Mouse (Mus musculus): Measurements from ENCODE around the gene Flrt1. TPM values are rescaled to one million over a fixed set of nuclear protein-coding genes. Genes with fewer than 3 reads are reported as not detected.

Flrt1 gene
- 10 to 100 TPM; 40.9 to 42.8 TPM for total RNA-seq (2021)
- long read RNA-seq, experiment 1, partial matches to known transcripts = 1 of 6 reads
- long read RNA-seq, experiment 1, other reads (novel, unspliced or antisense) = 5 of 6 reads
- long read RNA-seq, experiment 2, full-length matches to known transcripts = 1 of 5 reads
- long read RNA-seq, experiment 2, partial matches to known transcripts = 0 of 5 reads
- long read RNA-seq, experiment 2, other reads (novel, unspliced or antisense) = 4 of 5 reads

GRCm38 (mm10) chr19:7105544-7105943, at the start of gene Flrt1:
TSS of gene Flrt1 (minus strand) at chr19:7105729.
- no peak for DNase-seq (ENCODE audit: low spot score in 2 of 2)

DNA sequence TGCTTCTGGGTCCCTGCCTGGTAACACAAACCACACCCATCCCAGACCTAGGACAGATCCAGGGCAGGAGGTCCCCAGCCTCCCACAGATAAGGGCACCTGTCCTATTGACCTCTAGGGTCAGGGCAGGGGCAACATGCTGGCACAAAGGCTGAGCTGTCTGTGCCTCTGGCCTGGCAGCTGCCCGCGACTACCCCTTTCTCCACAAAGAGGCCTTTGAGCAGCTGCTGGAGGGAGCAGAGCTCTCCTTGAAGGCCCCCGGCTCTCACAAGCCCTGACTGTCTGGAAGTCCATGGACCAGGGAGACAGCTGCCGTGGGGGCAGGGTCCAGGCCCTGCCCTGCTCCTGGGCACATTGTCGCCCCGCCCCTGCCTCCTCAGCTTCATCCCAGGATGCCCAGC, 49.7 kb upstream of the Flrt1 start:
- no peak for DNase-seq (ENCODE audit: low spot score in 2 of 2)

DNA sequence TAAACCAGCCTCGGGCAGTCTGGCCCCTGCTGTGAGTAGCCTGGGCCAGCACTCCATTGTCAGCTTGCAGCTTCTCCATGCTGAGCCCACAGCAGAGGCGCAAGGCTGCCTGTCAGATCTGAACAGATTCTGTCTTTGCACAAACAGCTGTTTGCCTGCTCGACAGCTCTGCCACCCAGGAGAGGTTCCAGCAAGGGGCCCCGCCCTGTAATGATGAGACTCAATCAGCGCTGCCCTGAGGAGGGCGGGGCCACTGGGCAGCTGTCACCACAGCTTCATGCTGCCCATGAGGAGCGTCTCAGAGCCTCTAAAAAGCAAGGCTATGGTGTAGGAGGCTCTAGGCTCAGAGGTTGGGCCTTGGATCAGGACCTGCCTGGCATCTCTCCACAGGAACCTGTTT, 47.7 kb upstream of the Flrt1 start:
- no peak for DNase-seq (ENCODE audit: low spot score in 2 of 2)

DNA sequence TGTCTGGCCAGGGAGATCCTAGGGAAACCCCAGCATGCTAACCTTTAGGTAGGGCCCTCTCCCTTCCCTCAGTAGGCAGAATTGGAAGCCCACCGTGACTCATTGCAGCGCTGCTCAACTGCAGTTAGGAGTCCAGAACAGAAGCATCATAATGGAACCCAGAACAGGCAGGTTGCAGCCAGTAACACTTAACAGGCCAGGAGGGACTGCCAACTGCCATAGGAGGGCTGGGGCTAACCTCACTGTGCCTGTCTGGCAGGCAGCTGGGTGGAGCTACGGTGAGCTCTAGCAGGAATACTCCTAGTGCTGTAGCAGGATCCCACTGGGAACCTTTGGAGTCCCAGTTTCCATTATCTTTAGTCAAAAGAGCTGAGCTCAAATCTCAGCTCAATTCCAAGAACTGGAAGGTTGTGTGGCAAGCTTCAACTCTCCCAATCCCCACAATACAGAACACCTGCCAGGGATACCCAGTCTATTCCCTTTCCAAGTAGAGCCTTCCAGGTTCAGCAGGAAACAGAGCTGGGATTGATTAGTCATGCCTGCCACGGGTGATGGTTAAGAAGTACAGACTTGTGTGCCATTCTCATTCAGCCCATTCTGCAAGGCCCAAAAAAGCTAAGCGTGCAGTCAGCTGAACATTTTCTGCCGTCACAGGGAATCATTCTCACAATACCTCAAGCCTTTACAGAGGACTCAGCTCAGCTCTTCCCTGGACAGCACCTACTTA, 46.6 kb upstream of the Flrt1 start:
- no peak for DNase-seq (ENCODE audit: low spot score in 2 of 2)

- DNase-seq (ENCODE audit: low spot score in 2 of 2) = no peak
Observed at GRCm38 (mm10) chr19:7151300-7151926, 45.9 kb upstream of the Flrt1 start.

DNA sequence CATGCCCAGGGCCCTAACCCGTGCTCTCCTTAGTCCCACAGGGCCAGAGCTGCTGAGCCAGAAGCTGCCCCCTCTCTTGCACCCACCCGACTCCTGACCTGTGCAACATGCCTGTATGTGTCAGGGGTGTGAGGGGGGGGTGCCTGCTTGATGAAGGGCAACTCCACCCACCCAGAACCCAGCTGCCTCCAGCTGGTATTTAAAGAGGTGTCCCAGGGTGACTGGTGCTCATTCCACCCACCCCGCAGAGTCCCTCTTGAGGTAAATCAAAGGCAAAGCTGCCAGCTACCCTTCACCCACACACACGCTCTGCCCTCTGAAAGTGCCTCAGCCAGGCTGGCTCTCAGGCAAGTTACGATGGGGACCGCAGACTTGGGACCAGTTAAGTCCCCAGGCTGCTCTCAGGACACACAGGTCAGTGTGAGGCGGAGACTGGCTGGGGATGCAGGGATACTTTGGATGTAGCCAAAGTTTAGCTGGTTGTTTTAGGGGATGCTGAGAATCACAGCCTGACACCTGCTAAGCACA, 43.7 kb upstream of the Flrt1 start:
- no peak for DNase-seq (ENCODE audit: low spot score in 2 of 2)

- DNase-seq (ENCODE audit: low spot score in 2 of 2) = peak in 1 of 2 experiments; percentile 63
Observed at GRCm38 (mm10) chr19:7148541-7149085, 43.1 kb upstream of the Flrt1 start.

DNA sequence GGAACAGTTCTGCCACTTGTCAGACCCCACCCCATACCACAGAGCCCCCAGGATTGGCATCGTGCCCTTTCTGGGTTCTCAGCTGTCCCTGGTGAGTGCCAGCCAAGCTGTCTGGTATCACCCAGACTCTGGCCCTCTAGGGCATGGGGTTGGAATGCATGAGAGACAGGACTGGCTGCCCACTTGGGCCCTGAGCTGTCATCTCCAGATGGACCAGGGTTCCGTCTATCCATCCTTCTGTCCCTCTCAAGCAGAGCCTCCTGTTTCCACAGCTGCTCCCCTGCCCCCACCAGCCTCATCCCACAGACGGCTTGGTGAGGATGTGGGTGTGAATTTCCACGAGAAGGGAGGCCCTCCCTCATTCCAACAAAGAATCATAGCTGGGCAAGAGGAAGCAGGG, 42.6 kb upstream of the Flrt1 start:
- DNase-seq (ENCODE audit: low spot score in 2 of 2) = peak; percentile 66 to 80

- DNase-seq (ENCODE audit: low spot score in 2 of 2) = no peak
Observed at GRCm38 (mm10) chr19:7146376-7146775, 40.8 kb upstream of the Flrt1 start.

DNA sequence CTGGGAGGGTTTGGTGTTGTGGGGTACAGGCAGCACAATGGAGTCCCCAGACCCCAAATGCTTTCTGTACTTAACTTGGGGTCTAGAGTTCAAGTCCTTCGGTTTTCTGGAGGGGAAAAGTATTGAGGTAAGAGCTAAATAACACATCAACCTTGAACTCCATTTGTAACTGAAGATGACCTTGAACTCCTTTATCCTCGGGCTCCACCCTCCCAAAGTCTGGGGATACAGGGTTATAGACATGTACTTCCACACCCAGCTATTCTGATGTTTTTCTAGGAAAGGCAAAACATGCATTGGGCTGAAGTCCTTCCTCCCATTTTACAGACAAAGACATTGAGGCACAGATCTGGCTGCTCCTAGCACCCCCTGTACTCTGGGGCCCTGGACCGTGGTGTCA, 38.9 kb upstream of the Flrt1 start:
- no peak for DNase-seq (ENCODE audit: low spot score in 2 of 2)

DNA sequence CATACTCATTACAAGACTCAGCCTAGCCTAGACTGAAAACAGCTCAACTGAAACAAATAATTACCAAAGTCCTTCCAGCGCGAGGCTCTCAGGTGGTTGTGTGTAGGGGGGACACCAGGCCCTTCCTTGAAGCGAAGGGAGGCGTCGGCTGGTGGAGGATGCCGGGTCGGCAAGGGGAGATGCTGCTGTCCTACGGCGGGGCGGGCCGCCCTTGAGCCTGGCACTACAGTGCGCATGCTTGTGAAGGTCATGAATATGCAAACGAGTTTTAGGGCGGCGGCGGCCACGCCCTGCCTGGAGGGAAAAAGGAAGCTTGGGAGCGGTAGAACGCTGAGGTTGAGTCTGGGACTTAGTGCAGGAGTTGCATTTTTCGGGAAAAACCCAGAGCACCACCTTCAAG, 38.3 kb upstream of the Flrt1 start:
- DNase-seq (ENCODE audit: low spot score in 2 of 2) = peak; percentile 63 to 81

GRCm38 (mm10) chr19:7142207-7142915, 36.8 kb upstream of the Flrt1 start:
- no peak for DNase-seq (ENCODE audit: low spot score in 2 of 2)

- DNase-seq (ENCODE audit: low spot score in 2 of 2) = peak in 1 of 2 experiments; percentile 61
Observed at GRCm38 (mm10) chr19:7140856-7141421, 35.4 kb upstream of the Flrt1 start.

DNA sequence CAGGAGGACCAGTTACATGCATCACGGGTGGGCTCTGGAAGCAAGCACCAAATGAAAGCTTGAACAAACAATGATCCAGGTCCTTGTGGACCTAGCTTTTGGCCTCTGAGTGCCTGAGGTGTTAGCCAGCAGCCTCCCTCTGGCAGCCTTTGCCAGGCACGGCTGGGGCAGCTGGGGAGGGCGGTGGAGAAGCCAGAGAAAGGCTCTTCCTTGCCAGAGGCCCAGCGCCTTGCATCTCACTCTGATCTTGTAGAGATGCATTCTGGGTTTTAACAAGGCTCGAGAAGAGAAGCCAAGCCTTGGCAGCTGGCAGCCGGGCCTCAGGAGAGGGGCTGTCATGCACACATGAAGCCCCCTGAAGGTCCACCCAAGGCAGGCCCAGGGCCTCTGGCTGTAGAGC, 34.8 kb upstream of the Flrt1 start:
- peak in 1 of 2 experiments; percentile 27 for DNase-seq (ENCODE audit: low spot score in 2 of 2)

- DNase-seq (ENCODE audit: low spot score in 2 of 2) = no peak
Observed at GRCm38 (mm10) chr19:7139321-7139720, 33.8 kb upstream of the Flrt1 start.

- DNase-seq (ENCODE audit: low spot score in 2 of 2) = no peak
Observed at GRCm38 (mm10) chr19:7138327-7138726, 32.8 kb upstream of the Flrt1 start.

DNA sequence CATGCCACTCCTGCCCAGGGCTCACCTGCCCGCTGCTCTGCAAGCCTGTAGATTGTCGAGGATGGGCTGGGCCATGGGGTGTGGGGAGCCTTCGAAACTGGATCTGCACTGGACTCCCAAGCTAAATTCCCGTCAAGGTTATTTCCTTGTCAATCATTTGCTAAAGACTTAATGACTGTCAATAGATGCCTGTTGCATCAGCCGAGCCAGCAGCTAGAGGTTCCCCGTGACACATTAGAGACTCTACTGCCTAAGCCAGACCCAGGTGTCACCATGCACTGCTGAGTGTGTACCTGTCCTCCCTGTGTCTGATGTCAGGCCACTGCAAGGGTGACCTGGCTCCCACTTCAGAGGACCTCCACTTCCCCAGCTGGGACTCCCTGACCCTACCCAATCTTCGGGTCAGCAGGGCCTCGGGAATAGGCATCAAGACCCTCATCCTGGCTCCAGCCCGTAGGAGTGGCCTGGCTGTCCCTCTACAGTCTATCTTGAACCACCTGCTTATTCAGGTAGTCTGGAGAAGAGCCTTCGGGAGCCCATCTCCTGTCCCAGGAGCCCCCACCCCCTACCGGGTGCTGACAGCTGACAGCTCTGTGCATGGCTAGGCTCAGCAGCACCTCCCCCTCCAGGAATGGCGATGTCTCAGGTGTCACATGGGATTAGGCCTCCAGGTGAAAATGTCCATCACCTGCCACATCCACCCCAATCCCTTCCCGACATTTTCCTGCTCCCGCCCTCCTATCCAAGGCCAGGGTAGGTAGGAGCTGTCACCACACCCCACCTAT, 31.4 kb upstream of the Flrt1 start:
- no peak for DNase-seq (ENCODE audit: low spot score in 2 of 2)

- peak in 1 of 2 experiments; percentile 47 for DNase-seq (ENCODE audit: low spot score in 2 of 2)
Observed at GRCm38 (mm10) chr19:7136016-7136415, 30.5 kb upstream of the Flrt1 start.

DNA sequence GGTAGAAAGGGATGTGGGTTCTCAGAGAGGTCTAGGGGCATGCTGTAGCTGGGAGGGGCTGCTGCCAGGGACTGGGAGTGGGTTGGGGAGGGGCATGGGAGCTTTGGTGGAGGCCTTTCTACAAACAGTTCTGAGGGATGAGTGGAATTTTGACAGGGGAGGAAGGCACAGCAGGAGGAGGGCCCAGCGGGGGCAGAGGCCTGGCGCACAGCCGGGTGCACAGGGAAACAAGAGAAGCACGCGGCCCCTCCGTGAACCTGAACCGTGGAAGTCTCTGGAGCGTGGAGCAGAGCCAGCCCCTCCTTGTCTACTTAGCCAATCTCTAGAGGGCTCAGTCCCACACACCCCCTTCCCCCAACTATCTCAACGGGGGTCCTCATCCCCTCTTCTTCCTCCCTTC, 30.0 kb upstream of the Flrt1 start:
- no peak for DNase-seq (ENCODE audit: low spot score in 2 of 2)

DNA sequence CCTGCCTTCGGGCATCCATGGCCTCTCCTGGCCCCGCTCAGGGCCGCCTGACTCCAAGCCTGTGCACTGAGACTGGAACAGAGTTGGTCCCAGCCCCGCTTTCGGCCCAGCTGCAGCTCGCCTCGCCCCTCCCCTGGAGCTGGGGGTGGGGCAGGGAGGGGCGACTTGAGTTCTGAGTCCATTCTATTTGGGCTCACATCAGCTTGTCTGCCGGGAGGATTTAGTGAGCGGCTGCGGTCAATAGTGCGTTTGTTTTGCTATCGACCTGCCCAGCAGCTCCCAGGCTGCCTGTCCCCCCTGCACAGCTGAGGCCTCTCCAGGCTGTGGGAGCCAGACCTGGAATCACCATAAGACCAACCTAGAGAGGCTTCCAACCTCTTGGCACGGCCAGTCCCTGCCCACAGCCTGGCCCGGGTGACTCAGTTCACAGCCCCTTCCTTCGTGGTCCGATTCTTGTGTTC, 29.1 kb upstream of the Flrt1 start:
- DNase-seq (ENCODE audit: low spot score in 2 of 2) = no peak
